Mouse (Mus musculus) stomach, embryonic 14.5 days (tissue): ENCODE data around the gene Rps29. TPM values are rescaled to one million over a fixed set of nuclear protein-coding genes. Genes with fewer than 3 reads are reported as not detected.
"Not testable (repeated sequence)": the region's sequence is repeated elsewhere in the genome, so short reads cannot be mapped to it uniquely, and the experiment has no call there.

ENCODE experiments used
- ATAC-seq: fragments of 200-750 bp; cut with Nextera tagmentation; 2 replicates; pipeline ENCODE4 v1.8.0; 2017; ENCODE audit warnings: low read depth, moderate TSS enrichment; ENCODE audit not compliant: insufficient number of reproducible peaks, insufficient read depth, low FRiP score
- H3K27ac ChIP-seq: fragments of 300-500 bp; sonication (generic); 2 replicates; pipeline ENCODE4 v1.5.1; 2014; ENCODE audit warnings: mild to moderate bottlenecking, low read length, moderate library complexity, mixed read lengths
- H3K27me3 ChIP-seq: fragments of 300-500 bp; sonication (generic); 2 replicates; pipeline ENCODE4 v1.6.1; 2014; ENCODE audit warnings: low read length, control low read depth, mixed read lengths; ENCODE audit not compliant: control insufficient read depth, insufficient read depth
- H3K36me3 ChIP-seq: fragments of 300-500 bp; sonication (generic); 2 replicates; pipeline ENCODE4 v1.6.1; 2014; ENCODE audit warnings: mild to moderate bottlenecking, control low read depth, low read length, moderate library complexity, mixed read lengths; ENCODE audit not compliant: control insufficient read depth, insufficient read depth
- H3K4me1 ChIP-seq: fragments of 300-500 bp; sonication (generic); 2 replicates; pipeline ENCODE4 v1.6.1; 2014; ENCODE audit warnings: low read length, control low read depth, mixed read lengths; ENCODE audit not compliant: control insufficient read depth, insufficient read depth
- H3K4me2 ChIP-seq: fragments of 300-500 bp; sonication (generic); replicated peaks from 2 replicates; pipeline ENCODE4 v1.6.1; 2014; ENCODE audit warnings: low read depth, low read length, control low read depth
- H3K4me3 ChIP-seq: fragments of 300-500 bp; sonication (generic); 2 replicates; pipeline ENCODE4 v1.5.1; 2014; ENCODE audit warnings: low read depth, low read length, control low read depth
- H3K9ac ChIP-seq: fragments of 300-500 bp; sonication (generic); replicated peaks from 2 replicates; pipeline ENCODE4 v1.6.1; 2014; ENCODE audit warnings: low read depth, mild to moderate bottlenecking, control low read depth, low read length, moderate library complexity, mixed read lengths
- H3K9me3 ChIP-seq: fragments of 300-500 bp; sonication (generic); 2 replicates; pipeline ENCODE4 v1.6.1; 2016; ENCODE audit warnings: low read depth, low read length, control low read depth; ENCODE audit not compliant: control insufficient read depth
- WGBS: fragments of 180-500 bp; shearing (Covaris S2); extraction: QIAGEN DNeasy Blood & Tissue Kit; methylation state at CpG from one replicate; pipeline ENCODE4 v1.1.7; 2014; 5-methylcytosine and 5-hydroxymethylcytosine counted together
- polyA plus RNA-seq: library from polyadenylated mRNA; unstranded; fragments of >200 nt; fragmentation: Nextera tagmentation; extraction: Ambion mirVana; gene quantifications from 2 replicates; pipeline ENCODE4 v1.2.1, GENCODE M21; 2014

Rps29 gene
- 2,045 and 2,274 TPM in 2 replicates for polyA plus RNA-seq

- H3K9me3 ChIP-seq, result not testable (repeated sequence)
- peak within 1 kb of the TSS; percentile 73 for H3K4me3 ChIP-seq
- WGBS, result under 1% methylated on average over 57 of the region's 68 CpGs
These were observed at the start of gene Rps29 for GRCm38 (mm10) chr12:69158765-69159577. TSS of gene Rps29 (minus strand) at chr12:69159186.

GRCm38 (mm10) chr12:69208520-69208919 is 49.5 kb upstream of the Rps29 start:
- 88% methylated on average over 2 of the region's 2 CpGs for WGBS
- Histone ChIP-seq H3K9me3 (no peaks in the 10 kb centered on the region), H3K36me3 (peaks cover 32% of the 10 kb centered on the region), H3K9ac (no peak overlapping the region), H3K27ac (no peak overlapping the region), H3K4me3 (no peak overlapping the region), H3K27me3 (no peaks in the 10 kb centered on the region), H3K4me2 (no peak overlapping the region), H3K4me1 (no peaks in the 10 kb centered on the region)
- ATAC-seq, result no peak

More at GRCm38 (mm10) chr12:69158765-69159577, at the start of gene Rps29:
- Histone ChIP-seq H3K36me3 (peaks cover 18% of the 10 kb centered on the region), H3K27ac (peak within 1 kb of the TSS; percentile 93), H3K9ac (peak within 1 kb of the TSS; percentile 92), H3K4me2 (peak within 1 kb of the TSS; percentile 70)
- peak; percentile 98 for ATAC-seq
- not testable (repeated sequence) for H3K27me3 ChIP-seq, H3K4me1 ChIP-seq

- no peak overlapping the region for H3K4me3 ChIP-seq
- no peaks in the 10 kb centered on the region for H3K4me1 ChIP-seq
- 95% methylated on average over 7 of the region's 7 CpGs for WGBS
- ATAC-seq, result no peak
- no peak overlapping the region for H3K27ac ChIP-seq
- H3K9ac ChIP-seq, result no peak overlapping the region
- H3K9me3 ChIP-seq, result no peaks in the 10 kb centered on the region
- H3K4me2 ChIP-seq, result no peak overlapping the region
- no peaks in the 10 kb centered on the region for H3K27me3 ChIP-seq
- H3K36me3 ChIP-seq, result peaks cover 34% of the 10 kb centered on the region
These were observed 48.9 kb upstream of the Rps29 start for GRCm38 (mm10) chr12:69207926-69208325.

- WGBS, result 93% methylated on average over 8 of the region's 8 CpGs
- Histone ChIP-seq H3K36me3 (peaks cover 37% of the 10 kb centered on the region), H3K9ac (no peak overlapping the region), H3K4me1 (no peaks in the 10 kb centered on the region), H3K27me3 (no peaks in the 10 kb centered on the region), H3K9me3 (no peaks in the 10 kb centered on the region), H3K4me3 (no peak overlapping the region), H3K27ac (no peak overlapping the region), H3K4me2 (no peak overlapping the region)
- ATAC-seq, result no peak
These were observed 48.4 kb upstream of the Rps29 start for GRCm38 (mm10) chr12:69207396-69207795.

GRCm38 (mm10) chr12:69204052-69204833 is 45.3 kb upstream of the Rps29 start, which contains the start of gene Gm49384:
TSS of gene Gm49384 (minus strand) at chr12:69204267.
- no peak within 1 kb of the TSS for H3K27ac ChIP-seq
- no peaks in the 10 kb centered on the region for H3K27me3 ChIP-seq
- WGBS, result 81% methylated on average over 16 of the region's 16 CpGs
- no peak within 1 kb of the TSS for H3K9ac ChIP-seq
- H3K9me3 ChIP-seq, result no peaks in the 10 kb centered on the region
- peaks cover 44% of the 10 kb centered on the region for H3K36me3 ChIP-seq
- no peak within 1 kb of the TSS for H3K4me2 ChIP-seq
- ATAC-seq, result no peak
- no peak within 1 kb of the TSS for H3K4me3 ChIP-seq
- H3K4me1 ChIP-seq, result no peaks in the 10 kb centered on the region; the same call in 1 of the 2 replicates

GRCm38 (mm10) chr12:69198985-69199384 is 40.0 kb upstream of the Rps29 start:
- H3K36me3 ChIP-seq, result peaks cover 29% of the 10 kb centered on the region
- no peak overlapping the region for H3K9ac ChIP-seq
- no peaks in the 10 kb centered on the region for H3K9me3 ChIP-seq
- no peaks in the 10 kb centered on the region for H3K27me3 ChIP-seq
- no peak overlapping the region for H3K4me3 ChIP-seq
- no peak for ATAC-seq
- peaks cover 11% of the 10 kb centered on the region; the same call in 1 of the 2 replicates for H3K4me1 ChIP-seq
- no peak overlapping the region for H3K27ac ChIP-seq
- no peak overlapping the region; the same call in 1 of the 2 replicates for H3K4me2 ChIP-seq

- H3K4me3 ChIP-seq, result peak within 1 kb of the TSS; percentile 95
- peaks cover 25% of the 10 kb centered on the region for H3K36me3 ChIP-seq
- H3K4me1 ChIP-seq, result peaks cover 11% of the 10 kb centered on the region; the same call in 1 of the 2 replicates
- H3K9ac ChIP-seq, result peak within 1 kb of the TSS; percentile 81
- under 1% methylated on average over 18 of the region's 18 CpGs for WGBS
- peak; percentile 25; the same call in 1 of the 2 replicates for ATAC-seq
- H3K27me3 ChIP-seq, result no peaks in the 10 kb centered on the region
- H3K4me2 ChIP-seq, result peak within 1 kb of the TSS; percentile 81
- H3K9me3 ChIP-seq, result no peaks in the 10 kb centered on the region
- peak within 1 kb of the TSS; percentile 91 for H3K27ac ChIP-seq
These were observed 39.2 kb upstream of the Rps29 start, which contains the start of gene Dnaaf2 for GRCm38 (mm10) chr12:69198164-69198535. TSS of gene Dnaaf2 (minus strand) at chr12:69198429.

- no peaks in the 10 kb centered on the region for H3K9me3 ChIP-seq
- peak overlapping the region; percentile 81 for H3K4me2 ChIP-seq
- peak overlapping the region; percentile 91 for H3K27ac ChIP-seq
- WGBS, result under 1% methylated on average over 91 of the region's 94 CpGs
- H3K27me3 ChIP-seq, result no peaks in the 10 kb centered on the region
- peak overlapping the region; percentile 95 for H3K4me3 ChIP-seq
- peak overlapping the region; percentile 81 for H3K9ac ChIP-seq
- peak; percentile 71 for ATAC-seq
- peaks cover 21% of the 10 kb centered on the region for H3K36me3 ChIP-seq
- peaks cover 11% of the 10 kb centered on the region; the same call in 1 of the 2 replicates for H3K4me1 ChIP-seq
These were observed 38.6 kb upstream of the Rps29 start for GRCm38 (mm10) chr12:69197378-69198163.
